Mouse (Mus musculus) hematopoietic stem cell, adult 5-6 weeks (primary cell): ENCODE results near the gene Mrpl14. TPM values are rescaled to one million over a fixed set of nuclear protein-coding genes. Genes with fewer than 3 reads are reported as not detected.

Experiments used
- ATAC-seq, 2 experiments: fragments of 125-278 bp in 1 of 2; replicated peaks in 1 of 2; 2 replicates each; pipeline ENCODE4 v1.8.0; 2016 to 2017; ENCODE audit warnings: inconsistent platforms in 2 of 2, mild to moderate bottlenecking in 2 of 2, moderate number of reproducible peaks in 2 of 2, low read depth in 1 of 2, moderate TSS enrichment in 1 of 2; ENCODE audit not compliant: low FRiP score in 2 of 2, poor library complexity in 2 of 2, severe bottlenecking in 2 of 2, insufficient read depth in 1 of 2, low TSS enrichment in 1 of 2
- total RNA-seq: library from RNA; stranded (forward); fragments of 172-1452, 232-1000 nt; gene quantifications from 2 replicates; pipeline ENCODE4 v1.2.3, GENCODE M21; 2017

Gene Mrpl14
- total RNA-seq, 1 experiment from 2014 or later: 21.9 TPM

GRCm38 (mm10) chr17:45734333-45734732, 48.2 kb downstream of the Mrpl14 start:
- ATAC-seq: no peak

- no peak for ATAC-seq
Observed at GRCm38 (mm10) chr17:45734881-45735280, 48.8 kb downstream of the Mrpl14 start.

GRCm38 (mm10) chr17:45735382-45736310, 49.5 kb downstream of the Mrpl14 start:
- no peak for ATAC-seq

- ATAC-seq: no peak
Observed at GRCm38 (mm10) chr17:45736311-45737077, 50.4 kb downstream of the Mrpl14 start.

DNA sequence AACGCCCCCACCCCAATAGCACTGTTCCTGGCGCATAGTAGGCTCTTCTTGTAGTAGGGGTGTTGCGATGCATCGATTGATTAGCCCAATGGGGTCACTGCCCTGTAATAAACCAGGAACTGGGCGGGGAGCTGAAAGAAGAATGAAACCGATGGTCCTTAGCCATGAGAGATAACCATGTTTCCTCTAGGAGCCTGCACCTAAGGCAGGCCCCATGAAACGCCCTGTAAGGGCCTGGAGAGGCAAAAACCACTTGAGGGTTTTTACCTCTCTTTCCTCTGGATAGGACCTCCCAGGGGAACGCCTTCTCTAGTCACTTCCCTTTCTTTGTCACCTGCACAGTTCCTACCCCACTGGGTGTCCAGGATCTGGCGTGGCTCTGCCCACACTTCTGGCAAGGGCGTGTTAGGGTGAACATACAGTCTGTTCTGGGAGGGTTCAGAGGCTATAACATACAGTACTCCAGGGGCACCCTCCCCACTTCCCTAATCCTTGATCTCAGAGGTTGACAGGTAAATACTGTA, 51.0 kb downstream of the Mrpl14 start:
- peak; percentile 51 to 59 for ATAC-seq

GRCm38 (mm10) chr17:45742371-45743147, 56.4 kb downstream of the Mrpl14 start:
- no peak for ATAC-seq

DNA sequence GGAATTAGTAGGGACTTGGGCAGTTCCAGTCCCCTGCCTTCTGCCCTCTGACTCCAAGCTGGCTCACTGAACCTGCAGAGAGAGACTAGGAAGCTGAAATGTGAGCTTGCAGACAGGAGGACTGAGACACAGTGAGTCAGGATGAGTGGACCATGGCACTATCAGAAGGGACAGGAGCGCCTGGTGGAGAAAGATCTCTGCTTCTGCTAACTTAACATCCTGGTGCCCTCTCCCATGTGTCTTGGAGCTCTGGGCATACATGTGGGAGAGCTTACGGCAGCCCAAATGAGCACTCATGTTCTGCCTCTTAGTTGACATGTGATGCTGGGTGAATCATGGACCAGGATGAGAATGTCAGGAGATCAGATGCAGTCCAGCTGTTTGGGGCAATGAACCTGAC, 59.5 kb downstream of the Mrpl14 start:
- no peak for ATAC-seq

GRCm38 (mm10) chr17:45746755-45747154, 60.6 kb downstream of the Mrpl14 start:
- peak; percentile 76 to 77 for ATAC-seq

DNA sequence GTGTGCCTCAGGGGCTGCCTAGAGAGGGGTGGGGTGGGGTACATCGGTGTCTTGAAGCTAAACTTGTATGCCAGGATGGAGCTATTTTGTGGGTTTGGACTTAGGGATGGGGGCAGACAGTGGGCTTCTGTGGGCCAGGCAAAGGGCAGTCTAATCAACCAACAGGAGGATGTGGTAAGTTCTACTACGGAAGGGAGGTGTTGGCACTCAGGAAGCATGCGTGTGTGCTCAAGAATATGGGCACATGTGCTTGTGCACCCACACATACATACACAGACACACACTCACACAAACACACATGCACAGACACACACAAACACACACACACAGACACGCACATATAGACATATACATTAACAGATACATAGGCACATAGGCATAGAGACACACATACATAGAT, 61.2 kb downstream of the Mrpl14 start:
- ATAC-seq: peak; percentile 18 to 56; a peak in 2 of 4 replicates

Other genes with a start within 250 kb of the Mrpl14 start
- gene Spats1, start 210.9 kb upstream of the Mrpl14 start, total RNA-seq: 0.31 TPM in 1 of 2 replicates, not detected in the other
- 6.2 and 8.2 TPM in 2 replicates for gene Aars2, start 179.5 kb upstream of the Mrpl14 start, total RNA-seq
- gene Tcte1, start 162.9 kb upstream of the Mrpl14 start, total RNA-seq: not detected in 2 replicates
- 0.25 TPM in 2 replicates for gene Tmem151b, start 136.6 kb upstream of the Mrpl14 start, total RNA-seq
- gene Nfkbie, start 130.6 kb upstream of the Mrpl14 start, total RNA-seq: 20.5 and 22.7 TPM in 2 replicates
- gene Slc35b2, start 122.4 kb upstream of the Mrpl14 start, total RNA-seq: 64.8 and 76.7 TPM in 2 replicates
- 2,119 and 2,880 TPM in 2 replicates for gene Hsp90ab1, start 113.1 kb upstream of the Mrpl14 start, total RNA-seq
- 70.4 and 70.6 TPM in 2 replicates for gene Slc29a1, start 86.7 kb upstream of the Mrpl14 start, total RNA-seq
- gene Mymx, start 84.2 kb upstream of the Mrpl14 start, total RNA-seq: not detected in 2 replicates
- gene Capn11, start 27.0 kb upstream of the Mrpl14 start, total RNA-seq: 0.50 and 0.55 TPM in 2 replicates
- gene Tmem63b, start 583 bp downstream of the Mrpl14 start, total RNA-seq: 5.3 and 7.6 TPM in 2 replicates
- not detected in 2 replicates for gene 1600014C23Rik, start 47.5 kb downstream of the Mrpl14 start, total RNA-seq